Mouse (Mus musculus): ENCODE measurements around the gene Cyp4f16. TPM values are rescaled to one million over a fixed set of nuclear protein-coding genes. Genes with fewer than 3 reads are reported as not detected.
"Not testable (repeated sequence)": the region's sequence is repeated elsewhere in the genome, so short reads cannot be mapped to it uniquely, and the experiment has no call there.

Gene Cyp4f16
- total RNA-seq, 1 experiment, result 20.8 TPM

DNA sequence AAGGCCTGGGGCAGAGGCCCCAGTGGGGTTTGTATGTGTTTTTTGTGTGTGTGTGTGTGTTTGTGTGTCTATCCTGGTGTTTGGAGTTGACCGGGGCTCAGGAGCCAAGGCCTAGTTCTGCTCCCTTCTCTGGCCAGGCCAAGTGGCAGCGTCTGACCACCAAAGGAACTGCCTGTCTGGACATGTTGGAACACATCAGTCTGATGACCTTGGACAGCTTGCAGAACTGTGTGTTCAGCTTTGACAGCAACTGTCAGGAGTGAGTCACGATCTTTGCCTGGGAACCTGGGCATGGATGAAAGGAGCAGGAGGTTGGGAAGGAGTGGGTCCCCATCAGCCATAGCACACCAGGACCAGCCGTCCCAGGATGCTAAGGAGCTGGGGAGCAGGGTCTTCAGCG lies 14.4 kb upstream of the Cyp4f16 start:
- Histone ChIP-seq H3K36me3 (ENCODE audit: control insufficient read depth, insufficient read depth, low read length, poor library complexity, severe bottlenecking) (peaks cover 7% of the 10 kb centered on the region; the same call in 1 of the 2 replicates), H3K4me1 (ENCODE audit: control insufficient read depth in 2 of 2, insufficient read depth in 2 of 2, low read length in 2 of 2, poor library complexity in 1 of 2) (peaks cover 0 to 2% of the 10 kb centered on the region in 2 experiments; a peak in 1 of 4 replicates), H3K9me3 (ENCODE audit: control insufficient read depth, insufficient read depth, low read depth, low read length) (no peaks in the 10 kb centered on the region), H3K9ac (ENCODE audit: insufficient read depth, low read depth, low read length, poor library complexity, severe bottlenecking) (no peak overlapping the region), H3K4me3 (ENCODE audit: insufficient read depth in 1 of 2, low read depth in 1 of 2, low read length in 2 of 2, poor library complexity in 1 of 2, severe bottlenecking in 1 of 2) (no peak overlapping the region), H3K27ac (ENCODE audit: insufficient read depth, low read depth, low read length, poor library complexity, severe bottlenecking) (no peak overlapping the region)
- TF ChIP-seq ZNF384 (IDR thresholded peaks at IDR 0.05; ENCODE audit: low read depth, low read length), result no peak
- TF ChIP-seq ZC3H11A (IDR thresholded peaks at IDR 0.05; ENCODE audit: borderline replicate concordance, low read depth, low read length), result no peak
- no peak for TF ChIP-seq CHD2 (IDR thresholded peaks at IDR 0.05; ENCODE audit: low read depth, low read length)
- TF ChIP-seq HCFC1 (IDR thresholded peaks at IDR 0.05; ENCODE audit: borderline replicate concordance, insufficient read depth, low read length), result no peak
- TF ChIP-seq MAFK (IDR thresholded peaks at IDR 0.05; ENCODE audit: insufficient read depth, low read depth, low read length), result no peak
- DNase-seq (ENCODE audit: low read depth, low spot score), result no peak
- in situ Hi-C loops (cut with MboI; ENCODE audit: low sequenced_read_pairs in 2 of 2, unreplicated experiment in 2 of 2), result no loop called here

DNA sequence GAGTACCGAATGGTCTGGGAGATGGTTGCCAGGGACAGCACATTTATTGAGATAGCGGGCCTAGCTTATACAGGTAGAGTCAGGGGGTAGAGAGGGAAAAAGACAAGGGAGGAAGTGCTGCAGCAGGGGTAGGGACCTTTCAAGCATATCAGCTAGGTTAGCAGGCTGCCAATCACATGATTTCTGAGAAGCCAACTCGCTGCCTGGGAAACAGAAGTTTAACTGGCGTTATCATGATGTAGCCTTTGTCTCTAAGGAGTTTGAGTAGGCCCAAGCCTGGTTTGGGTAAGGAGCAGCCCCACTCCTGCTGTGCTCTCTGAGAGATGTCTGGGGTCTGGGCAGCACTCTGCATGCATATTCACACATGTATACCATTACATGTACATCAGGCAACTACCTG lies 14.0 kb upstream of the Cyp4f16 start:
- H3K4me3 ChIP-seq (ENCODE audit: insufficient read depth in 1 of 2, low read depth in 1 of 2, low read length in 2 of 2, poor library complexity in 1 of 2, severe bottlenecking in 1 of 2), result no peak overlapping the region
- in situ Hi-C loops (cut with MboI; ENCODE audit: low sequenced_read_pairs in 2 of 2, unreplicated experiment in 2 of 2), result no loop called here
- H3K9ac ChIP-seq (ENCODE audit: insufficient read depth, low read depth, low read length, poor library complexity, severe bottlenecking), result no peak overlapping the region
- DNase-seq (ENCODE audit: low read depth, low spot score), result no peak
- no peak for TF ChIP-seq HCFC1 (IDR thresholded peaks at IDR 0.05; ENCODE audit: borderline replicate concordance, insufficient read depth, low read length)
- TF ChIP-seq MAFK (IDR thresholded peaks at IDR 0.05; ENCODE audit: insufficient read depth, low read depth, low read length), result no peak
- TF ChIP-seq ZNF384 (IDR thresholded peaks at IDR 0.05; ENCODE audit: low read depth, low read length), result no peak
- no peak for TF ChIP-seq CHD2 (IDR thresholded peaks at IDR 0.05; ENCODE audit: low read depth, low read length)
- TF ChIP-seq ZC3H11A (IDR thresholded peaks at IDR 0.05; ENCODE audit: borderline replicate concordance, low read depth, low read length), result no peak
- H3K4me1 ChIP-seq (ENCODE audit: control insufficient read depth in 2 of 2, insufficient read depth in 2 of 2, low read length in 2 of 2, poor library complexity in 1 of 2), result peaks cover 0 to 2% of the 10 kb centered on the region in 2 experiments; a peak in 1 of 4 replicates
- no peaks in the 10 kb centered on the region for H3K9me3 ChIP-seq (ENCODE audit: control insufficient read depth, insufficient read depth, low read depth, low read length)
- peaks cover 7% of the 10 kb centered on the region; the same call in 1 of the 2 replicates for H3K36me3 ChIP-seq (ENCODE audit: control insufficient read depth, insufficient read depth, low read length, poor library complexity, severe bottlenecking)
- H3K27ac ChIP-seq (ENCODE audit: insufficient read depth, low read depth, low read length, poor library complexity, severe bottlenecking), result no peak overlapping the region

GRCm38 (mm10) chr17:32522816-32523215 lies 13.5 kb upstream of the Cyp4f16 start:
- DNase-seq (ENCODE audit: low read depth, low spot score), result no peak
- Histone ChIP-seq H3K36me3 (ENCODE audit: control insufficient read depth, insufficient read depth, low read length, poor library complexity, severe bottlenecking) (peaks cover 7% of the 10 kb centered on the region; the same call in 1 of the 2 replicates), H3K27ac (ENCODE audit: insufficient read depth, low read depth, low read length, poor library complexity, severe bottlenecking) (no peak overlapping the region), H3K4me3 (ENCODE audit: insufficient read depth in 1 of 2, low read depth in 1 of 2, low read length in 2 of 2, poor library complexity in 1 of 2, severe bottlenecking in 1 of 2) (no peak overlapping the region), H3K9me3 (ENCODE audit: control insufficient read depth, insufficient read depth, low read depth, low read length) (no peaks in the 10 kb centered on the region), H3K9ac (ENCODE audit: insufficient read depth, low read depth, low read length, poor library complexity, severe bottlenecking) (no peak overlapping the region), H3K4me1 (ENCODE audit: control insufficient read depth in 2 of 2, insufficient read depth in 2 of 2, low read length in 2 of 2, poor library complexity in 1 of 2) (peaks cover 0 to 2% of the 10 kb centered on the region in 2 experiments; a peak in 1 of 4 replicates)
- TF ChIP-seq ZC3H11A (IDR thresholded peaks at IDR 0.05; ENCODE audit: borderline replicate concordance, low read depth, low read length) (no peak), HCFC1 (IDR thresholded peaks at IDR 0.05; ENCODE audit: borderline replicate concordance, insufficient read depth, low read length) (no peak), MAFK (IDR thresholded peaks at IDR 0.05; ENCODE audit: insufficient read depth, low read depth, low read length) (no peak), ZNF384 (IDR thresholded peaks at IDR 0.05; ENCODE audit: low read depth, low read length) (no peak)
- in situ Hi-C loops (cut with MboI; ENCODE audit: low sequenced_read_pairs in 2 of 2, unreplicated experiment in 2 of 2), result no loop called here

DNA sequence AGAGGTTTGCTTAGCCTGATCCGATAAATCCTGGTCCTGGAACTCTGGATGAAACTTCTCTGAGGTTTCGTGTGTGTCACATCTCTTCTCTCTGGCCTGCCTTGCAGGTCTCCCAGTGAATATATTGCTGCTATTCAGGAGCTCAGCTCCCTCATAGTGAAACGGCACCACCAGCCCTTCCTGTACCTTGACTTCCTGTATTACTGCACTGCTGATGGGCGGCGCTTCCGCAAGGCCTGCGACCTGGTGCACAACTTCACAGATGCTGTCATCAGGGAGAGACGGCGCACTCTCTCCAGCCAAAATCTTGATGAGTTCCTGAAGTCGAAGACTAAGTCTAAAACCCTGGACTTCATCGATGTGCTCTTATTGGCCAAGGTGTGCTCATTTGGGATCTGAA lies 12.5 kb upstream of the Cyp4f16 start:
- Histone ChIP-seq H3K9me3 (ENCODE audit: control insufficient read depth, insufficient read depth, low read depth, low read length) (no peaks in the 10 kb centered on the region), H3K36me3 (ENCODE audit: control insufficient read depth, insufficient read depth, low read length, poor library complexity, severe bottlenecking) (peaks cover 7% of the 10 kb centered on the region; the same call in 1 of the 2 replicates), H3K4me1 (ENCODE audit: control insufficient read depth in 2 of 2, insufficient read depth in 2 of 2, low read length in 2 of 2, poor library complexity in 1 of 2) (peaks cover 0 to 4% of the 10 kb centered on the region in 2 experiments; a peak in 1 of 4 replicates), H3K4me3 (ENCODE audit: insufficient read depth in 1 of 2, low read depth in 1 of 2, low read length in 2 of 2, poor library complexity in 1 of 2, severe bottlenecking in 1 of 2) (no peak overlapping the region), H3K9ac (ENCODE audit: insufficient read depth, low read depth, low read length, poor library complexity, severe bottlenecking) (no peak overlapping the region), H3K27ac (ENCODE audit: insufficient read depth, low read depth, low read length, poor library complexity, severe bottlenecking) (no peak overlapping the region)
- TF ChIP-seq HCFC1 (IDR thresholded peaks at IDR 0.05; ENCODE audit: borderline replicate concordance, insufficient read depth, low read length) (no peak), ZC3H11A (IDR thresholded peaks at IDR 0.05; ENCODE audit: borderline replicate concordance, low read depth, low read length) (no peak), MAFK (IDR thresholded peaks at IDR 0.05; ENCODE audit: insufficient read depth, low read depth, low read length) (no peak), CHD2 (IDR thresholded peaks at IDR 0.05; ENCODE audit: low read depth, low read length) (no peak), ZNF384 (IDR thresholded peaks at IDR 0.05; ENCODE audit: low read depth, low read length) (no peak)
- DNase-seq (ENCODE audit: low read depth, low spot score), result no peak
- in situ Hi-C loops (cut with MboI; ENCODE audit: low sequenced_read_pairs in 2 of 2, unreplicated experiment in 2 of 2), result no loop called here

DNA sequence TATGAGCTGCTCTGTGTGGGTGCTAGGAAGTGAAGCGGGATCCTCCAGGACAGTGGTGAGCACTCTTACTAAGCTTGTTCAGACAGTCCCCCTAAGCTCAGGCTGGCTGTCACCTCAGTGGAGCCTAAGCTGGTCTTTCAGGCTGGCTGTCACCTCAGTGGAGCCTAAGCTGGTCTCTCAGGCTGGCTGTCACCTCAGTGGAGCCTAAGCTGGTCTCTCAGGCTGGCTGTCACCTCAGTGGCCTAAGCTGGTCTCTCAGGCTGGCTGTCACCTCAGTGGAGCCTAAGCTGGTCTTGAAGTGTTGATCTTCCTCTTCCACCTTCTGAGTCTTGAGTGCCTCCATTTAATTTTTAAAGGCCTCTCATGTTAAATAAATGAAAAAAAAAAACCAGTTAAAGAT lies 10.0 kb upstream of the Cyp4f16 start:
- in situ Hi-C loops (cut with MboI; ENCODE audit: low sequenced_read_pairs in 2 of 2, unreplicated experiment in 2 of 2); H3K27ac ChIP-seq (ENCODE audit: insufficient read depth, low read depth, low read length, poor library complexity, severe bottlenecking); DNase-seq (ENCODE audit: low read depth, low spot score); H3K36me3 ChIP-seq (ENCODE audit: control insufficient read depth, insufficient read depth, low read length, poor library complexity, severe bottlenecking); H3K4me1 ChIP-seq (ENCODE audit: control insufficient read depth in 2 of 2, insufficient read depth in 2 of 2, low read length in 2 of 2, poor library complexity in 1 of 2); H3K4me3 ChIP-seq (ENCODE audit: insufficient read depth in 1 of 2, low read depth in 1 of 2, low read length in 2 of 2, poor library complexity in 1 of 2, severe bottlenecking in 1 of 2); H3K9me3 ChIP-seq (ENCODE audit: control insufficient read depth, insufficient read depth, low read depth, low read length); H3K9ac ChIP-seq (ENCODE audit: insufficient read depth, low read depth, low read length, poor library complexity, severe bottlenecking): not testable (repeated sequence)
